Mouse (Mus musculus) thymus, postnatal 14 days (tissue): ENCODE data around the gene Cx3cl1.

Experiments
- DNase-seq: peaks from one replicate; pipeline ENCODE4 v3.0.0; 2021

The Cx3cl1 gene

GRCm38 (mm10) chr8:94771941-94772670 lies at the start of gene Cx3cl1:
Cx3cl1 (plus strand) TSS chr8:94772009.
- peak; percentile 7 for DNase-seq

- no peak for DNase-seq
Measured at GRCm38 (mm10) chr8:94725998-94726397, 45.8 kb upstream of the Cx3cl1 start.

GRCm38 (mm10) chr8:94729301-94729700 lies 42.5 kb upstream of the Cx3cl1 start:
- no peak for DNase-seq

- no peak for DNase-seq
Measured at GRCm38 (mm10) chr8:94733821-94734465, 37.9 kb upstream of the Cx3cl1 start.

GRCm38 (mm10) chr8:94734735-94735350 lies 37.0 kb upstream of the Cx3cl1 start:
- no peak for DNase-seq

- DNase-seq: no peak
Measured at GRCm38 (mm10) chr8:94735426-94736094, 36.2 kb upstream of the Cx3cl1 start.

- no peak for DNase-seq
Measured at GRCm38 (mm10) chr8:94739829-94740228, 32.0 kb upstream of the Cx3cl1 start.

- no peak for DNase-seq
Measured at GRCm38 (mm10) chr8:94740591-94740990, 31.2 kb upstream of the Cx3cl1 start.

- DNase-seq: no peak
Measured at GRCm38 (mm10) chr8:94741726-94742125, 30.1 kb upstream of the Cx3cl1 start.

- no peak for DNase-seq
Measured at GRCm38 (mm10) chr8:94744484-94744883, 27.3 kb upstream of the Cx3cl1 start.

- no peak for DNase-seq
Measured at GRCm38 (mm10) chr8:94744972-94745371, 26.8 kb upstream of the Cx3cl1 start.

- DNase-seq: no peak
Measured at GRCm38 (mm10) chr8:94745476-94746184, 26.2 kb upstream of the Cx3cl1 start, which contains the start of gene Ccl22. Ccl22 (plus strand) TSS chr8:94745590.

GRCm38 (mm10) chr8:94746832-94747231 lies 25.0 kb upstream of the Cx3cl1 start:
- DNase-seq: no peak

- DNase-seq: no peak
Measured at GRCm38 (mm10) chr8:94748363-94748762, 23.4 kb upstream of the Cx3cl1 start.

- no peak for DNase-seq
Measured at GRCm38 (mm10) chr8:94749942-94750341, 21.9 kb upstream of the Cx3cl1 start.

- no peak for DNase-seq
Measured at GRCm38 (mm10) chr8:94751023-94751849, 20.6 kb upstream of the Cx3cl1 start.

- no peak for DNase-seq
Measured at GRCm38 (mm10) chr8:94754006-94754405, 17.8 kb upstream of the Cx3cl1 start.

- no peak for DNase-seq
Measured at GRCm38 (mm10) chr8:94754486-94754885, 17.3 kb upstream of the Cx3cl1 start.

GRCm38 (mm10) chr8:94767035-94767434 lies 4.8 kb upstream of the Cx3cl1 start:
- no peak for DNase-seq

GRCm38 (mm10) chr8:94770945-94771344 lies 864 bp upstream of the Cx3cl1 start:
- no peak for DNase-seq

- DNase-seq: no peak
Measured at GRCm38 (mm10) chr8:94773048-94773447, 1.2 kb downstream of the Cx3cl1 start.

- DNase-seq: no peak
Measured at GRCm38 (mm10) chr8:94773700-94774171, 1.9 kb downstream of the Cx3cl1 start.
